Mouse (Mus musculus) neural tube, embryonic 12.5 days (tissue): ENCODE data around the gene Kcnma1. TPM values are rescaled to one million over a fixed set of nuclear protein-coding genes. Genes with fewer than 3 reads are reported as not detected.

Experiments
- ATAC-seq: fragments of 200-750 bp; cut with Nextera tagmentation; 2 replicates; pipeline ENCODE4 v1.8.0; 2017; ENCODE audit warnings: low read depth, mild to moderate bottlenecking, moderate TSS enrichment, moderate library complexity; ENCODE audit not compliant: low FRiP score
- H3K27ac ChIP-seq: fragments of 300-500 bp; sonication (generic); 2 replicates; pipeline ENCODE4 v1.5.1; 2016
- H3K27me3 ChIP-seq: fragments of 300-500 bp; sonication (generic); replicated peaks from 2 replicates; pipeline ENCODE4 v1.6.1; 2016; ENCODE audit warnings: mild to moderate bottlenecking
- H3K36me3 ChIP-seq: fragments of 300-500 bp; sonication (generic); 2 replicates; pipeline ENCODE4 v1.6.1; 2016; ENCODE audit warnings: mild to moderate bottlenecking
- H3K4me1 ChIP-seq: fragments of 300-500 bp; sonication (generic); 2 replicates; pipeline ENCODE4 v1.6.1; 2016
- H3K4me2 ChIP-seq: fragments of 300-500 bp; sonication (generic); replicated peaks from 2 replicates; pipeline ENCODE4 v1.6.1; 2016; ENCODE audit warnings: mild to moderate bottlenecking
- H3K4me3 ChIP-seq: fragments of 300-500 bp; sonication (generic); 2 replicates; pipeline ENCODE4 v1.5.1; 2016
- H3K9ac ChIP-seq: fragments of 300-500 bp; sonication (generic); 2 replicates; pipeline ENCODE4 v1.6.1; 2016; ENCODE audit warnings: mild to moderate bottlenecking
- H3K9me3 ChIP-seq: fragments of 300-500 bp; sonication (generic); 2 replicates; pipeline ENCODE4 v1.6.1; 2016; ENCODE audit warnings: mild to moderate bottlenecking
- WGBS: fragments of 180-500 bp; shearing (Covaris S2); methylation state at CpG from one replicate; pipeline ENCODE4 v1.1.7; 2016; 5-methylcytosine and 5-hydroxymethylcytosine counted together
- polyA plus RNA-seq: library from polyadenylated mRNA; unstranded; fragments of >200 nt; fragmentation: Nextera tagmentation; extraction: Ambion mirVana; gene quantifications from 2 replicates; pipeline ENCODE4 v1.2.1, GENCODE M21; 2016

Gene Kcnma1
- polyA plus RNA-seq, 1 experiment from 2014 or later: 6.5 TPM

DNA sequence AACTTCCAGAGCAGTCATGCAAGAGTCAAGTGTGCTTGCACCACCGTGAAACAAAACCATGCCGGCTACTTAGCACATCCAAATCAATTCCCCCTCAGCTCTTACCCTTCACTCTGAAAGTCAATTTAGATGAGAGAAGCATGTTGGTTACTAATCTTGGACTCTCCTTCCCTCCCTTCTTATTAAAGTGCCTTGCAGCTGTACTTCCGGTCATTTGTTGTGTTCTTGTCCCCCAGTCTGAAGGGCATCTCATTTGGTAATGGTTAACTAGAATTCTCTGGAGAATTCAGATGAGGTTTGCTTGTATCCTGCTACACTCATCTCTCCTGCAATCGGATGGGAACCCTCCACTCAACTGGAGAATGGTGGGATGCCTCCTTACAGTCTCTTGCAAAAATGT lies 267.3 kb downstream of the Kcnma1 start:
- WGBS: 89% methylated on average over 4 of the region's 4 CpGs
- no peak for ATAC-seq
- no peak overlapping the region for H3K4me3 ChIP-seq
- no peak overlapping the region for H3K27ac ChIP-seq
- H3K9ac ChIP-seq: no peak overlapping the region
- no peaks in the 10 kb centered on the region for H3K36me3 ChIP-seq
- H3K9me3 ChIP-seq: no peaks in the 10 kb centered on the region
- H3K4me1 ChIP-seq: no peaks in the 10 kb centered on the region
- H3K27me3 ChIP-seq: no peaks in the 10 kb centered on the region
- H3K4me2 ChIP-seq: no peak overlapping the region

DNA sequence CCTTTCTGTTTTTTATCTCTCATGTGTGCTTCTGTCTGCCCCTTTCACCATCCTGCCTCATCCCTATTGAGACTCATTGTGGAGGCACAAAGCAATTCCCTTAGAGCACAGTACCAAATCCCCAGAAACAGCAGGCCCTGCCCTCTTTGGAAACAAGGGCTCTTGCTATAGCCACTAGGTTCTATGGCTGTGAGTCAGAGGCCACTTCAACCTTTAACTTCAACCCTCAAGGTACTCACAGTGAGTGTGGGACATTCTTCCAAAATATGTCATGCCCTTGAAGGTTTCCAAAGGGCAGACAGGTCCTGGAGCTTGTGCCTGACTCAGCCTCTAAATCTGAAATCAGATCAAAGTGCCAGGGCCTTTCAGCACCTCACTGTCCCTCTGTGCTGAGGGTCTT lies 272.8 kb downstream of the Kcnma1 start:
- Histone ChIP-seq H3K36me3 (no peaks in the 10 kb centered on the region), H3K4me2 (no peak overlapping the region), H3K4me1 (no peaks in the 10 kb centered on the region), H3K9ac (no peak overlapping the region), H3K27me3 (no peaks in the 10 kb centered on the region), H3K9me3 (no peaks in the 10 kb centered on the region), H3K27ac (no peak overlapping the region), H3K4me3 (no peak overlapping the region)
- no peak for ATAC-seq

DNA sequence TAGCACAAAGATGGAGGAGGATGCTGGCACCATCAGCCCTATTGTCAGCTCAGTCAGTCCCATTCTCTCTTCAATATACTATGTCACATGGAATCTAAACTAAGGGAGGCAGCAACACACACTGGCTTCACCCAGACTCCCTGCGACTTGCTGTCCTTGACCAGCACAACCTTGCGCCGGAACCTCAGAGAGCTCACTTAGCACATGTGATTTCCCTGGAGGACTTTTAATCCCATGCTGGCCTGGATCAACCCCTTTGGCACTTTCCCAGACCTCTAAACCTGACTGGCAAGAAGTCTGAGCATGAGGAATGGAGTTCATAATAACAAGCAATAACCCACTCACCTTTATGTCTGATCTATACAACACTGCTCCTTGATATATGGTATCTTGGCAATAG lies 280.1 kb downstream of the Kcnma1 start:
- H3K36me3 ChIP-seq: no peaks in the 10 kb centered on the region
- no peaks in the 10 kb centered on the region for H3K27me3 ChIP-seq
- ATAC-seq: no peak
- H3K4me3 ChIP-seq: no peak overlapping the region
- H3K27ac ChIP-seq: no peak overlapping the region
- 96% methylated on average over 3 of the region's 3 CpGs for WGBS
- H3K4me2 ChIP-seq: no peak overlapping the region
- H3K4me1 ChIP-seq: no peaks in the 10 kb centered on the region
- no peaks in the 10 kb centered on the region for H3K9me3 ChIP-seq
- no peak overlapping the region for H3K9ac ChIP-seq

DNA sequence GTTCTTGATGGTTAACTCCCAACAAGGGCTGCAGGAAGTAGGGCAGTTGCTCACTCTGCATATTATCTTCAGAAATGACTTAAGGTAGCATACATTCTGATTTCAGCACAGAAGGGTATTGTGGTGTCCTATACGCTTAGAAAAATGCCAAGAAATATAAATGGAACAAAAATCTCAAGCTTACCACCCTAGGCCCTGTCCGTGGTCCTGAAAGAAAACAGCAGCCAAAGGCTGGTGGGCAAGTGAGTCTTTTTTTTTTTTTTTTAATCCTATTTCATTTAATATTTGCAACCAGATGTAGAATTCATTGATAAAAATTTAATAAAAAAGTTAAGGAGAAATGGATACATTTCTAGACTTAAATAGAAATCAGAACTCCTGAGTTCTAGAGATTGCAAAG lies 284.9 kb downstream of the Kcnma1 start:
- no peaks in the 10 kb centered on the region for H3K4me1 ChIP-seq
- H3K27me3 ChIP-seq: no peaks in the 10 kb centered on the region
- no peaks in the 10 kb centered on the region for H3K9me3 ChIP-seq
- no peak overlapping the region for H3K4me3 ChIP-seq
- no peak overlapping the region for H3K9ac ChIP-seq
- 63% methylated on average over 2 of the region's 2 CpGs for WGBS
- no peak for ATAC-seq
- no peaks in the 10 kb centered on the region for H3K36me3 ChIP-seq
- no peak overlapping the region for H3K4me2 ChIP-seq
- no peak overlapping the region for H3K27ac ChIP-seq

DNA sequence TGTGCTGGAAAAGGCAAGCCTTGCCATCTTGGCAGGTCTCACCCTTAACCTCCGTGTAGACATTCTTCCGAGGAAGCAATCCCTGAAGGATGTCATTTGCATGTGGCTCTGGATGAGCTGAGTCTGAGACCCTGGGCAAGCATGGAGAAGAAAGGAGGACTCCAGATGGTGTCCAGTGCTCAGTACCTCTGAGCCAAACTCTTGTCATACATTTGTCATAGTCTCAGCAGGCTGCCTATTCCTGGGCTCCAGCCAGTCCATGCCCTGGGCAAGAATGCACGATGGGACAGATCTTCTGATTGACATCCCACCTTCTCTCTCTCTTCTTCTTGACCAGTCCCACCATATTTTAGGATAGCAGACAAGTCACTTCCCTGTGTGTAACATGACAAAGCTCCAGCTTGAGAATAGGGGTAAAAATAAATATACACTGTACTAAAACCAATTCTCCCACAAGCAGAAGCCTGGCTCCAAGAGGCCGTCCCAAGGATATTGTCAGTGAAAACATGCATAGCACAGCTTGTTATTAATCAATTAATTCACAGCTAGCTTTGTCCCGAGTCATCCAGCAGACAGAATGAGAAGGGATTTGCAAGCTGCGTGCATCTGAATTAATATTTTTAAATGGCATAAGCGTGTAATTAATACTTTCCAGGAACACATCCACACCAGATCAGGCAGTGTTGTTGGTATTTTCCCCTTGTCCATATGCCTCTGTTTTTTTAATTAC lies 290.4 kb downstream of the Kcnma1 start:
- H3K27ac ChIP-seq: no peak overlapping the region
- no peak overlapping the region for H3K4me2 ChIP-seq
- H3K4me1 ChIP-seq: no peaks in the 10 kb centered on the region
- H3K4me3 ChIP-seq: no peak overlapping the region
- H3K9me3 ChIP-seq: no peaks in the 10 kb centered on the region
- no peaks in the 10 kb centered on the region for H3K36me3 ChIP-seq
- H3K9ac ChIP-seq: no peak overlapping the region
- WGBS: 47% methylated on average over 7 of the region's 7 CpGs
- ATAC-seq: no peak
- H3K27me3 ChIP-seq: no peaks in the 10 kb centered on the region

DNA sequence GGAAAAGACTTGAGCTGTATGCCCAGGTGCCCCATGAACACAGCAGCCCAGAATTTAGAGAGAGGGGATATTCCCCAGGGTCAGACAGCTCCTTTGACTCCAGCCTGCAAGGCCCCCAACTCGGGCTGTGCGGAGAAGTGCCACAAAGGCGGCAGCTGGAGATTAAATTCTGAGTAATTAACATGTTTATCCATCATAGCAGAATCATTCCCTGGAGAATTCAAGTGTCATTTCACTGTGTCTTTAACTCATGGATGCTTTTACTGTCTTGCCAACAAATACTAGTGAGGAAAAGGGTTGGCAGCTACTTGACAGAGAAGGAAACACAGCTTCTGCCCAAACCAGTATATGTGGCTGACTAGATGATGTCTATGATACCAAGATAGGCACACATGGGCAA lies 295.0 kb downstream of the Kcnma1 start:
- WGBS: 69% methylated on average over 3 of the region's 3 CpGs
- no peaks in the 10 kb centered on the region for H3K4me1 ChIP-seq
- no peak overlapping the region for H3K9ac ChIP-seq
- H3K36me3 ChIP-seq: no peaks in the 10 kb centered on the region
- ATAC-seq: no peak
- H3K4me3 ChIP-seq: no peak overlapping the region
- H3K27me3 ChIP-seq: no peaks in the 10 kb centered on the region
- H3K9me3 ChIP-seq: no peaks in the 10 kb centered on the region
- no peak overlapping the region for H3K27ac ChIP-seq
- no peak overlapping the region for H3K4me2 ChIP-seq

DNA sequence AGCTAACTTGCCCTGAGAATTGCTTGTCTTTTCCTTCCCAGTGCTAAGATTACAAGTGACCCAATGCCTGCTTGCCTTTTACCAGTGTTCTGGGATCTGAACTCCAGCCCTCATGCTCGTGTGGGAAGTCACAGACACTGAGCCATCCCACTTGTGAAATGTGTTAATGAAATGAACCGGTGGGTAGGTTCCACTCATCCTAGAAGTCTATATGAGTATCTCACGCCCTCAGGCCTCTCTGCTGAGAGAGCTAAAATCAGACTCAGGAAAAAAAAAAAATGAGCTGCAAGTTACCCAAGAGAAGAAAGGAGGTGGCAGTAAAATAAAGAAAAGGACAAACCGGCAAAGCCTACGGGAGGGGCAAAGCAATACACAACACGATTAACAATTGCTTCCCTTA lies 295.6 kb downstream of the Kcnma1 start:
- 79% methylated on average over 6 of the region's 6 CpGs for WGBS
- H3K4me2 ChIP-seq: no peak overlapping the region
- no peaks in the 10 kb centered on the region for H3K27me3 ChIP-seq
- no peaks in the 10 kb centered on the region for H3K4me1 ChIP-seq
- no peaks in the 10 kb centered on the region for H3K9me3 ChIP-seq
- no peak overlapping the region for H3K27ac ChIP-seq
- no peak overlapping the region for H3K4me3 ChIP-seq
- no peaks in the 10 kb centered on the region for H3K36me3 ChIP-seq
- no peak overlapping the region for H3K9ac ChIP-seq
- ATAC-seq: no peak

DNA sequence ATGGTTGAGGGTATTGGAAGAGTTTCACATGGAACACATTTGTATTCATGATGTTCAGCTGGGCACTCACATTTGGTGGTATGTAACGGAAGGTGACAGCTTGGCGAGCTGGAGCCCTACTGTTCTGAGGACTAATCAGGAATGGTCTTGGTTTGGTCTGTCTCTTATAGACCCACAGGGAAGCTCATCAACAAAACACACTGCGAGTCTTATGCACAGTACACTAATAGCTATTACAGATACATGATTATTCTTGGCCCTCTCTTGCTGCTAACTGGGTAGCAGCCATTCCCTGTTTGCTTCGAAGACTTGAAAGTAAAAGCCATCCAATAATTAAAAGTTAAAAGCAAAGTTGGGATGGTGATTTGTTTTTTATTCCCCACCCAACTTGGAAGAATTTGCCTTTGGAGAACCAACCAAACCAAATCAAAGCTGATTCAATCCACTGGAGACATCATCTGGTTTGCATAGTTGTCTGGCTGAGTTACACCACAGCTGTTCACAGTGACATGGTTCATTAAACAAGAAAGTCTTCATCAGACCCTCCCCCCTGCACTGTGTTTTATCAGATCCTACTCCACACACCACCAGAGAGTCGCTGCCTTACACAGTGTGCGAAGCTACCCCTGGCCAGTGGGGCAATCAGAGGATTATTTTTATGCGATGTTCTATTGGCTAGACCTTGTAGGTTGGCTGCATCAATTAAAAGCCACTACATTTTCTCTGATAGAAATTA lies 299.7 kb downstream of the Kcnma1 start:
- Histone ChIP-seq H3K27ac (no peak overlapping the region), H3K9me3 (no peaks in the 10 kb centered on the region), H3K36me3 (no peaks in the 10 kb centered on the region), H3K27me3 (no peaks in the 10 kb centered on the region), H3K9ac (no peak overlapping the region), H3K4me3 (no peak overlapping the region), H3K4me2 (no peak overlapping the region), H3K4me1 (0 out of 2 replicates have a peak, but pooled peaks cover 10% of the 10 kb centered on the region)
- 65% methylated on average over 7 of the region's 7 CpGs for WGBS
- no peak for ATAC-seq

DNA sequence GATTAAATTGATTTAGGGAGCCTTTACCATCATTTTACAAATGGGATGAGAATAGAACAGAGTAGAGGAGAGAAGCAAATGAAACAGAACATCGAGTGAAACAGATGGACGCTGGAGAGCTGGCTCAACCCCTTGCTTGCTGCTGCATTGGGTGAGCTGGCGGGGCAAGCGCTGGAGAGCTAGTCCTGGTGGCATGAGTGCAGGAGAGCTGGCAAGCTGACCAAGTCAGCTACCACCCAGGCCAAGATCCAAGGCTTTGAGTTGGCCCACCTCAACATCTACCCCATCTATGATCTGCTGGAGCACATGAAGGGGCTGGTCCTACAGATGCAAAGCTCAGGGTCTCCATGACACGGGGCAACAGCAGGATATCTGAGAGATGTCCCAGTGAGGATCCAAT lies 301.4 kb downstream of the Kcnma1 start:
- H3K9ac ChIP-seq: no peak overlapping the region
- H3K27ac ChIP-seq: no peak overlapping the region
- 0 out of 2 replicates have a peak, but pooled peaks cover 10% of the 10 kb centered on the region for H3K4me1 ChIP-seq
- H3K27me3 ChIP-seq: no peaks in the 10 kb centered on the region
- H3K4me3 ChIP-seq: no peak overlapping the region
- no peaks in the 10 kb centered on the region for H3K36me3 ChIP-seq
- 83% methylated on average over 5 of the region's 5 CpGs for WGBS
- ATAC-seq: no peak
- no peak overlapping the region for H3K4me2 ChIP-seq
- no peaks in the 10 kb centered on the region for H3K9me3 ChIP-seq

DNA sequence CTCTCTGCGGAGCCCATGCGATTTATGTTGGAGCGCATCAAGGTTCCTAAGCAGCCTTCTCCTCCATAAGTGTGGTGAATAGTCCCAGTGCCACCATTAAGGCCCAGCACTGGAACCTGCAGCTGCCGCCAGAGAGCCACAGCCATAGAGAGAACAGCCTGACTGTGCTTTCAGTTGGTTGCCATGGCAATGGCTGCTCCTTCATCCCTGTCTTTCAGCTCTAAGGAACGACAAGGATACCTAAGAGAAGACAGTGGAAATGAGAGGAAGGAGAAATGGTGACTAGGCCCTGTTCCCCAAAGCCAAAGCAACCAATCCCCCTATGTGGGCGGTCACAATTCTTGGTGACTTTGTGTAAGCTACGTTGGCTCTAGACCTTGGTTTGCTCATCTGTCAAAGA lies 303.3 kb downstream of the Kcnma1 start:
- Histone ChIP-seq H3K27ac (no peak overlapping the region), H3K4me2 (no peak overlapping the region), H3K36me3 (no peaks in the 10 kb centered on the region), H3K9me3 (no peaks in the 10 kb centered on the region), H3K4me1 (0 out of 2 replicates have a peak, but pooled peaks cover 10% of the 10 kb centered on the region), H3K9ac (no peak overlapping the region), H3K4me3 (no peak overlapping the region), H3K27me3 (no peaks in the 10 kb centered on the region)
- 67% methylated on average over 7 of the region's 7 CpGs for WGBS
- ATAC-seq: no peak

DNA sequence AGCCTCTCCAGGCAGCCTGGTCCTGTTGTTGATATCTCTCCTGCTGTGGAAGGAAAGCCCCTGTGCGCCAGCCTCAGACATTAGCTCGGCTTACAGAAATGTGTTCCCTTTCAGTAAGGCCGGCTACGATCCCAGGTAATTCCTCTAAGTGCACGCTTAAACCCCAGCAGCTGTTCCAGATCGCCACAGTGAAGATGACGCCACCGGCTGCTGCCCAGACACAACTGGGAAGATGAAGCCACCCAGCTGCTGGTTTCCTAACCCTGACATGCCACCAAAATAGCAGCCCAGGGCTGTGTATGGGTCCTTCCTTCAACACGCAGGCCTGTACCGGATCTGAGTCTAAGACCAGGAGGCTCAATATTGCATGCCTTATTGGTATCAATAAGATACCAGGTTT lies 307.5 kb downstream of the Kcnma1 start:
- no peak overlapping the region for H3K27ac ChIP-seq
- H3K4me2 ChIP-seq: no peak overlapping the region
- WGBS: 88% methylated on average over 10 of the region's 10 CpGs
- H3K4me1 ChIP-seq: 0 out of 2 replicates have a peak, but pooled peaks cover 10% of the 10 kb centered on the region
- no peaks in the 10 kb centered on the region for H3K36me3 ChIP-seq
- H3K4me3 ChIP-seq: no peak overlapping the region
- no peak overlapping the region for H3K9ac ChIP-seq
- H3K27me3 ChIP-seq: no peaks in the 10 kb centered on the region
- ATAC-seq: no peak
- H3K9me3 ChIP-seq: no peaks in the 10 kb centered on the region

DNA sequence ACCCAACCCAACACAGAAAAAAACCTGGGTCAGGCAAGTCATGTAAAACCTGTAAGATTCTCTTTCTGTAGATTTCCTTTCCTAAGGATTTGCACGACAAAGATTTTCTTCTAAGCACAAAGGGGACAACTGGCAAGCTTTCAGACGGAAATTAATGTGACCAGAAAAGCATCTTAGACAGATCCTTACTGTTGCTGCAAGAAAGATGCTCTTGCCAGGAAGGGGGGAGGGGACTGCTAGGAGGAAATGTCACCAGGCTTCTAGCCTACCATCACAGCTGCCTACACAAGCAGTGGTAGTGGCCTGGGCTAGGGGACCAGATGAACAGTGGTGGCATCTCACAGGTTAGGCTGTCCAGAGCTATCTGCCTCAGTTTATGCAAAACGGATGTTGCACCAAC lies 308.6 kb downstream of the Kcnma1 start:
- Histone ChIP-seq H3K9ac (no peak overlapping the region), H3K4me3 (no peak overlapping the region), H3K4me2 (no peak overlapping the region), H3K4me1 (0 out of 2 replicates have a peak, but pooled peaks cover under 1% of the 10 kb centered on the region), H3K9me3 (no peaks in the 10 kb centered on the region), H3K27me3 (no peaks in the 10 kb centered on the region), H3K27ac (no peak overlapping the region), H3K36me3 (no peaks in the 10 kb centered on the region)
- no peak for ATAC-seq
- 61% methylated on average over 3 of the region's 3 CpGs for WGBS

DNA sequence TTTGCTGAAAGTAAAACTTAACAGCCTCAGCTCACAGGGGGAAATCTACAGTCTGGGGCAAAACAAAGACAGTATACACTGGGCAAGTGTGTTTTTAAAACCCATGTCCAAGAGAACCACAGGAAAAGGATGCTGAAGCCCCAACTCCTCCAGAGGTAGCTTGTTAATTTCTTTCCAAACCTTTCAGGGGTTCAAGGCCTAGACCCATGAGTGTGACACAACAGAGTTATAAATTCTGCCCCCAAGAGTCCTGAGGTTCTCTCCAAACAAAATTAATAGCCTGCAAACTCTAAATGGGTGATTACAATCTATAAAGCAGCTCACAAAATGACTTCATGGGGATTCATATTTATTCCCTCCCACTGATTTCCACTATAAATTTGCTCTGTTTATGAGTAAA lies 310.0 kb downstream of the Kcnma1 start:
- H3K4me2 ChIP-seq: no peak overlapping the region
- H3K4me1 ChIP-seq: no peaks in the 10 kb centered on the region
- no peak for ATAC-seq
- H3K27me3 ChIP-seq: no peaks in the 10 kb centered on the region
- H3K4me3 ChIP-seq: no peak overlapping the region
- H3K9ac ChIP-seq: no peak overlapping the region
- no peak overlapping the region for H3K27ac ChIP-seq
- H3K36me3 ChIP-seq: no peaks in the 10 kb centered on the region
- no peaks in the 10 kb centered on the region for H3K9me3 ChIP-seq
